Mouse (Mus musculus) testis, adult 2 months (tissue): ENCODE results near the gene Gns.

Experiments used
- CTCF ChIP-seq: fragments of 200-500 bp; IDR thresholded peaks from 2 replicates; pipeline ENCODE4 v1.5.1; 2012; ENCODE audit warnings: low read depth, mild to moderate bottlenecking, inconsistent platforms, low read length, moderate library complexity; ENCODE audit not compliant: control insufficient read depth, insufficient read depth, insufficient replicate concordance
- POLR2A ChIP-seq: fragments of 200-500 bp; IDR thresholded peaks from 2 replicates; pipeline ENCODE4 v1.6.1; 2012; ENCODE audit warnings: low read depth, mild to moderate bottlenecking, inconsistent platforms, low read length, moderate library complexity; ENCODE audit not compliant: control insufficient read depth

GRCm38 (mm10) chr10:121330940-121331339 lies 34.0 kb upstream of the Gns start:
- TF ChIP-seq POLR2A (no peak), CTCF (peak; percentile 82; the same call in 1 of the 2 replicates)
